Mouse (Mus musculus): ENCODE data around the gene Nsd1. TPM values are rescaled to one million over a fixed set of nuclear protein-coding genes. Genes with fewer than 3 reads are reported as not detected.

Gene Nsd1
- polyA plus RNA-seq (2015; fragmentation: Nextera tagmentation; extraction: Ambion mirVana): 33.2 and 37.8 TPM in 2 replicates

GRCm38 (mm10) chr13:55209649-55210192 is at the start of gene Nsd1:
Gene Nsd1 (plus strand): TSS chr13:55209782.

DNA sequence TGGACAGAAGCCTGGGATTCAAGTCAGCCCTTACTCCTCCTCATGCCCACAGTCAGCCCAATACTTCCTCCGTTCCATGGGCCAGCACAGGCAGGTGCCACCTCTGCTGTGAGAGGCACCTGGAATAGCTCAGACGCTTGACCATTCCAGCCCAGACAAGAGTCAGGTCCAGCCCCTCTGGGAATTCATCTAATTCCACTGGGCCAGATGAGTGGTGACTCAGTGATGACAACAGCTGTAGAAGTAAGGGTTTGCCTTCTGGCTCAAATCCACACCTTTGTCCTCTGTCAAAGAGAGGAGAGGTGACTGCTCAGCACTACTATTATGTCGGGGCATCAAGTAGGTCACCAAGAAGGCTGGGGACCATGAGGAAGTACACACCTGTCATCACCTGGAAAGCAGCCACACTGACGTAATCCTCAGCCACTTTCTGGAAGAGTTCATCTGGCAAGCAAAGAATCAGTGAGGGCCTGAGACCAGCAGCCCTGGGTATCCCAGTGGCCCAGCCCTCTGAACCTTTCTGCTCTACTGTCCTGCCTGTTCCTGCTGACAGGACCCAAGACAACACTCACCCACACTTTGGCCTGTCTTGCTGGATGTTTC is 110.5 kb downstream of the Nsd1 start, which contains the start of gene Prelid1:
Gene Prelid1 (plus strand): TSS at position 570 of the 603 bp plus-strand sequence.

GRCm38 (mm10) chr13:55321434-55322129 is 112.0 kb downstream of the Nsd1 start, which contains the start of gene Rab24:
Gene Rab24 (minus strand): TSS chr13:55321946.

DNA sequence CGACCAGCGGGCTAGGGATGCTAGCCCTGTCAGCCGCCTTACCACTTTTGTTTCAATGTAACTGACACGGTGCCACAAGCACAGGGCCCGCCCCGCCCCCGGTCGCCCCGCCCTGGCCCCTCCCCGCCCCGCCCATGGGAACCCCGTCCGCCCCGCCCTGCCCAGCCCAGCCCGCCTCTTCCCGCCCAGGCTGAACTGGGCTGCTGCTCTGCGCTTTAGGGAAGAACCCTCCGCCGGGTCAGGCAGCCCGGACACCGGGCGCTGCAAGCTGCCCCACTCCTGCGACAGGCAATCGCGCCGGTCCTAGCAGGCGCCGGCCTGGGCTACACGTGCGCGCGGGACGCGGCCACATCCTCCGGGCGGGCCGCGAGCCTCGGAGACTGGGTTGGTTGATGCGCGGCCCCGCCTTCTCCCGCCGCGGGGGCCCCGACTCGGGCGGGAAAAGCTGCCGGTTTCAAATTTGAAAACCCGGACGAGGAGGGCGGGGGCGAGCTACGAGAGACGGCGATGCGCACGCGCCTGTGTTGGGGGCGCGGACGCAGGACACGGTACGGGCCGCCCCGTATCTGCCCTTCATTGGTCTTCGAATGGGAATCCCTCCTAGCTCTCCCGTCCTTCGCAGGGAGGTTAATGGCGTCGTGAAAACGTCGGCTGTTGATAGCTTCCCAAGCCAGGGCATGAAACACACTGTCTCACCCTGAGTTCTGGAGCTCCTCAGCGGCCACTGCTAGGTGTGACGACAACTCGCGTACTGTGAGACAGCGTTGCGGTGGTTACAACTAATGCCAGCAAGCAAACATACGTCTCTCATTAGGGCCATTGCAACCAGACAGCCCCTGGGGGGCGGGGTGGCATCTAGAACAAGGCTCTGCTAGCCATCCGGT is 120.3 kb downstream of the Nsd1 start, which contains the start of gene Mxd3:
Gene Mxd3 (minus strand): TSS at position 141 of the 884 bp plus-strand sequence.

DNA sequence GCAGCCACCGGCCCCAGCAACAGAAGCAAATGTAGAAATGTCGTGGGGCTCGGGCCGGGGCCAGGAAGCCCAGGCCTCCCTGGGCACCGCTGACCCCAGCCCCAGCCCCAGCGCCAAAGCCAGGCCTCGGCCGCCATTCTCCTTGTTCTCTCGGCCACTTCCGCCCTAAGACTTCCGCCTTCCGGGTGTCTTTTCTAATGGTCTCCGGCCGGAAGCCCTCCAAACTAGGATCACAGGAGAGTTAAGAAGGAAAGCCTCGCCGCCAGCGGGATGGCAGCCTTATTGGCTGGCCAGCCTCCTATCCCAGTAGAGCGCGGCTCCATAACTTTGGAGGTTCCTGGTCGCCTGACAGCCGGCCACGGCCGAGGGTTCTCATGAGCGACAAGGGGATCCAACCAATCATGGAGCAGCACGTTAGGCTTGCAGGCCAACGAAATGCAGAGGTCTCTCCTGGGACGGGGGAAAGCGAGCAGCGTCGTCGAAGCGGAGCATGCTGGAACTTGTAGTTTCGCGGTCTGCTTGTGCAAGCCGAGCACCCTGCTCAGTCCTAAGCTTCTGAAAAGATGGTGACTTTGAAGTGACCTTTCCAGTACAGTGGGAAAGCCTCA is 153.0 kb downstream of the Nsd1 start, which contains the start of gene Lman2:
Gene Lman2 (minus strand): TSS at position 331 of the 608 bp plus-strand sequence.

Other genes with a start within 250 kb of the Nsd1 start
- 7.7 and 11.4 TPM in 2 replicates for gene Hk3, start 188.4 kb upstream of the Nsd1 start, polyA plus RNA-seq (2015; fragmentation: Nextera tagmentation; extraction: Ambion mirVana)
- gene Uimc1, start 109.5 kb upstream of the Nsd1 start, polyA plus RNA-seq (2015; fragmentation: Nextera tagmentation; extraction: Ambion mirVana): 24.0 and 28.3 TPM in 2 replicates
- gene Zfp346, start 104.5 kb upstream of the Nsd1 start, polyA plus RNA-seq (2015; fragmentation: Nextera tagmentation; extraction: Ambion mirVana): 9.0 and 9.7 TPM in 2 replicates
- gene Gm17617, start 76.2 kb upstream of the Nsd1 start, polyA plus RNA-seq (2015; fragmentation: Nextera tagmentation; extraction: Ambion mirVana): not detected in 2 replicates
- gene Fgfr4, start 57.1 kb upstream of the Nsd1 start, polyA plus RNA-seq (2015; fragmentation: Nextera tagmentation; extraction: Ambion mirVana): 2.5 and 4.5 TPM in 2 replicates
- gene Prelid1, start 110.7 kb downstream of the Nsd1 start, polyA plus RNA-seq (2015; fragmentation: Nextera tagmentation; extraction: Ambion mirVana): 187 and 204 TPM in 2 replicates
- 63.1 and 67.9 TPM in 2 replicates for gene Rab24, start 112.2 kb downstream of the Nsd1 start, polyA plus RNA-seq (2015; fragmentation: Nextera tagmentation; extraction: Ambion mirVana)
- 36.7 and 38.4 TPM in 2 replicates for gene Mxd3, start 120.0 kb downstream of the Nsd1 start, polyA plus RNA-seq (2015; fragmentation: Nextera tagmentation; extraction: Ambion mirVana)
- 62.5 and 62.6 TPM in 2 replicates for gene Lman2, start 153.0 kb downstream of the Nsd1 start, polyA plus RNA-seq (2015; fragmentation: Nextera tagmentation; extraction: Ambion mirVana)
- gene Rgs14, start 159.9 kb downstream of the Nsd1 start, polyA plus RNA-seq (2015; fragmentation: Nextera tagmentation; extraction: Ambion mirVana): 7.7 and 10.3 TPM in 2 replicates
- not detected in 2 replicates for gene Slc34a1, start 188.4 kb downstream of the Nsd1 start, polyA plus RNA-seq (2015; fragmentation: Nextera tagmentation; extraction: Ambion mirVana)
- gene Pfn3, start 205.4 kb downstream of the Nsd1 start, polyA plus RNA-seq (2015; fragmentation: Nextera tagmentation; extraction: Ambion mirVana): not detected in 2 replicates
- gene F12, start 217.0 kb downstream of the Nsd1 start, polyA plus RNA-seq (2015; fragmentation: Nextera tagmentation; extraction: Ambion mirVana): 0.15 and 0.16 TPM in 2 replicates
- gene Grk6, start 235.3 kb downstream of the Nsd1 start, polyA plus RNA-seq (2015; fragmentation: Nextera tagmentation; extraction: Ambion mirVana): 32.7 and 40.8 TPM in 2 replicates

All from spleen, postnatal 0 days (tissue).